Mouse (Mus musculus): ENCODE data around the gene H2al1a. TPM values are rescaled to one million over a fixed set of nuclear protein-coding genes. Genes with fewer than 3 reads are reported as not detected.
"Not testable (repeated sequence)": the region's sequence is repeated elsewhere in the genome, so short reads cannot be mapped to it uniquely, and the experiment has no call there.

The H2al1a gene
- polyA plus RNA-seq, 1 experiment from 2014 or later = not detected

- ATAC-seq (replicated peaks; ENCODE audit: low FRiP score, low TSS enrichment, low read depth) (no peak), DNase-seq (ENCODE audit: low spot score) (no peak)
- Histone ChIP-seq H3K4me1 (replicated peaks; ENCODE audit: control insufficient read depth, insufficient read depth, low read length) (no peaks in the 10 kb centered on the region), H3K4me3 (ENCODE audit: low read depth, low read length) (no peak overlapping the region), H3K4me2 (ENCODE audit: low read length) (no peak overlapping the region), H3K27me3 (replicated peaks; ENCODE audit: control insufficient read depth, insufficient read depth, low read length) (peaks cover 11% of the 10 kb centered on the region; the same call in 1 of the 2 replicates), H3K36me3 (ENCODE audit: control insufficient read depth, insufficient read depth, low read length) (no peaks in the 10 kb centered on the region), H3K9me3 (ENCODE audit: control insufficient read depth, low read length) (no peaks in the 10 kb centered on the region), H3K27ac (ENCODE audit: low read depth) (no peak overlapping the region), H3K9ac (ENCODE audit: low read length) (no peak overlapping the region)
- WGBS = 51% methylated on average over 3 of the region's 3 CpGs
Measured at GRCm38 (mm10) chrX:11273190-11273589, 25.9 kb upstream of the H2al1a start.

- DNase-seq (ENCODE audit: low spot score) (no peak), ATAC-seq (replicated peaks; ENCODE audit: low FRiP score, low TSS enrichment, low read depth) (no peak)
- no peak overlapping the region for H3K27ac ChIP-seq (ENCODE audit: low read depth)
- H3K4me1 ChIP-seq (replicated peaks; ENCODE audit: control insufficient read depth, insufficient read depth, low read length) = no peaks in the 10 kb centered on the region
- peaks cover 11% of the 10 kb centered on the region; the same call in 1 of the 2 replicates for H3K27me3 ChIP-seq (replicated peaks; ENCODE audit: control insufficient read depth, insufficient read depth, low read length)
- no peak overlapping the region for H3K4me3 ChIP-seq (ENCODE audit: low read depth, low read length)
- H3K4me2 ChIP-seq (ENCODE audit: low read length) = no peak overlapping the region
- H3K36me3 ChIP-seq (ENCODE audit: control insufficient read depth, insufficient read depth, low read length) = no peaks in the 10 kb centered on the region
- no peak overlapping the region for H3K9ac ChIP-seq (ENCODE audit: low read length)
- no peaks in the 10 kb centered on the region for H3K9me3 ChIP-seq (ENCODE audit: control insufficient read depth, low read length)
- 67% methylated on average over 6 of the region's 6 CpGs for WGBS
Measured at GRCm38 (mm10) chrX:11277083-11277482, 22.0 kb upstream of the H2al1a start.

DNA sequence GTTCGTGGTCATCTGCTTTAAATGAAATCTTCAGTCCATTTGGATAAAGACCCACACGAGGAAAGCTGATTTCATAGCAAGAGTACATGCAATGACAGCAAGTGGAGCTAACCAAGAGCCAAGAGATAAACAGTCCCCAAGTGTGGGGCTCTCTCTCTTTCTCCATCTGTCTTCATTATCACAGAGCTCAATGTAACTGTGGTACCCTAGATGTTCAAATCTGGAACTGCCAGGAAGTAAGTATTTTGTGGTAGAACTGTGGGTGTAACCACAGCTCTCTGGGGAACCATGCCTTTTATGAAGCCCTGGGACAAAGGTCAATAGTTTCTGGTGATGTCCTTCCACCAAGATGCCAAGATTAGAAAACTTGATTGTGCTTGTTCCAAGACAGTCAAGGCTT is 18.3 kb upstream of the H2al1a start:
- Histone ChIP-seq H3K4me2 (ENCODE audit: low read length) (no peak overlapping the region), H3K4me3 (ENCODE audit: low read depth, low read length) (no peak overlapping the region), H3K27me3 (replicated peaks; ENCODE audit: control insufficient read depth, insufficient read depth, low read length) (peaks cover 7% of the 10 kb centered on the region; the same call in 1 of the 2 replicates), H3K4me1 (replicated peaks; ENCODE audit: control insufficient read depth, insufficient read depth, low read length) (no peaks in the 10 kb centered on the region), H3K36me3 (ENCODE audit: control insufficient read depth, insufficient read depth, low read length) (no peaks in the 10 kb centered on the region), H3K9me3 (ENCODE audit: control insufficient read depth, low read length) (no peaks in the 10 kb centered on the region), H3K9ac (ENCODE audit: low read length) (no peak overlapping the region), H3K27ac (ENCODE audit: low read depth) (no peak overlapping the region)
- ATAC-seq (replicated peaks; ENCODE audit: low FRiP score, low TSS enrichment, low read depth) = no peak
- DNase-seq (ENCODE audit: low spot score) = no peak
- WGBS = 74% methylated on average over 2 of the region's 2 CpGs

GRCm38 (mm10) chrX:11288306-11288882 is 10.7 kb upstream of the H2al1a start:
- ATAC-seq (replicated peaks; ENCODE audit: low FRiP score, low TSS enrichment, low read depth) (no peak), DNase-seq (ENCODE audit: low spot score) (peak; percentile 51)
- Histone ChIP-seq H3K4me3 (ENCODE audit: low read depth, low read length) (no peak overlapping the region), H3K4me1 (replicated peaks; ENCODE audit: control insufficient read depth, insufficient read depth, low read length) (no peaks in the 10 kb centered on the region), H3K9me3 (ENCODE audit: control insufficient read depth, low read length) (no peaks in the 10 kb centered on the region), H3K27ac (ENCODE audit: low read depth) (no peak overlapping the region), H3K9ac (ENCODE audit: low read length) (no peak overlapping the region), H3K4me2 (ENCODE audit: low read length) (no peak overlapping the region), H3K36me3 (ENCODE audit: control insufficient read depth, insufficient read depth, low read length) (no peaks in the 10 kb centered on the region), H3K27me3 (replicated peaks; ENCODE audit: control insufficient read depth, insufficient read depth, low read length) (0 out of 2 replicates have a peak, but pooled peaks cover 2% of the 10 kb centered on the region)
- WGBS = 53% methylated on average over 14 of the region's 14 CpGs

- Histone ChIP-seq H3K4me3 (ENCODE audit: low read depth, low read length) (no peak overlapping the region), H3K4me1 (replicated peaks; ENCODE audit: control insufficient read depth, insufficient read depth, low read length) (no peaks in the 10 kb centered on the region), H3K36me3 (ENCODE audit: control insufficient read depth, insufficient read depth, low read length) (no peaks in the 10 kb centered on the region), H3K27ac (ENCODE audit: low read depth) (no peak overlapping the region), H3K27me3 (replicated peaks; ENCODE audit: control insufficient read depth, insufficient read depth, low read length) (0 out of 2 replicates have a peak, but pooled peaks cover 2% of the 10 kb centered on the region), H3K9ac (ENCODE audit: low read length) (no peak overlapping the region), H3K4me2 (ENCODE audit: low read length) (no peak overlapping the region), H3K9me3 (ENCODE audit: control insufficient read depth, low read length) (no peaks in the 10 kb centered on the region)
- DNase-seq (ENCODE audit: low spot score) = no peak
- 72% methylated on average over 4 of the region's 4 CpGs for WGBS
- no peak for ATAC-seq (replicated peaks; ENCODE audit: low FRiP score, low TSS enrichment, low read depth)
Measured at GRCm38 (mm10) chrX:11289244-11289643, 9.8 kb upstream of the H2al1a start.

- H3K27me3 ChIP-seq (replicated peaks; ENCODE audit: control insufficient read depth, insufficient read depth, low read length); H3K9me3 ChIP-seq (ENCODE audit: control insufficient read depth, low read length): not testable (repeated sequence)
- WGBS = 84% methylated on average over 1 of the region's 3 CpGs
Measured at GRCm38 (mm10) chrX:11302132-11302531, 3.1 kb downstream of the H2al1a start, which contains the start of gene H2al1b. H2al1b (plus strand) TSS chrX:11302432.

DNA sequence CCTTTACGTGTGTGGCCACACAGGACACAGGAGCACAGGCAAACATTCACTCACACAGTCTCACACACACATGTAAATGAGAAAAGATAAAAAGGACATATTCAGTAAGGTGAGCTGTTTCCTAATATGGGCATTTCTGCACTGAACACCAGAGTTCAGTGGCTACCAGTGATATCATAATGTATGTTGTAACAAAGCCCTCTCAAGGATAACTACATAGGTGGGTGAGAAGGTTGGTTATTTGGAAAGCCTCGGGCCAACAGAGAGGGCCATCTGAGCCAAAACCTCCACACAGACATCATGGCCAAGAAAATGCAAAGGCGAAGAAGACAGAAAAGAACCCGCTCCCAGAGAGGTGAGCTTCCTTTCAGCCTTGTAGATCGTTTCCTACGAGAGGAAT is 6.3 kb downstream of the H2al1a start, which contains the start of gene H2al1c:
H2al1c (plus strand) TSS at position 301 of the 400 bp plus-strand sequence.
- not testable (repeated sequence) for H3K4me2 ChIP-seq (ENCODE audit: low read length); H3K4me1 ChIP-seq (replicated peaks; ENCODE audit: control insufficient read depth, insufficient read depth, low read length); DNase-seq (ENCODE audit: low spot score); H3K27me3 ChIP-seq (replicated peaks; ENCODE audit: control insufficient read depth, insufficient read depth, low read length); H3K4me3 ChIP-seq (ENCODE audit: low read depth, low read length); H3K9me3 ChIP-seq (ENCODE audit: control insufficient read depth, low read length); H3K36me3 ChIP-seq (ENCODE audit: control insufficient read depth, insufficient read depth, low read length); H3K27ac ChIP-seq (ENCODE audit: low read depth); ATAC-seq (replicated peaks; ENCODE audit: low FRiP score, low TSS enrichment, low read depth); H3K9ac ChIP-seq (ENCODE audit: low read length)
- 85% methylated on average over 1 of the region's 6 CpGs for WGBS

More at GRCm38 (mm10) chrX:11302132-11302531, 3.1 kb downstream of the H2al1a start, which contains the start of gene H2al1b:
- DNase-seq (ENCODE audit: low spot score); H3K36me3 ChIP-seq (ENCODE audit: control insufficient read depth, insufficient read depth, low read length); H3K4me3 ChIP-seq (ENCODE audit: low read depth, low read length); ATAC-seq (replicated peaks; ENCODE audit: low FRiP score, low TSS enrichment, low read depth); H3K4me2 ChIP-seq (ENCODE audit: low read length); H3K27ac ChIP-seq (ENCODE audit: low read depth); H3K4me1 ChIP-seq (replicated peaks; ENCODE audit: control insufficient read depth, insufficient read depth, low read length); H3K9ac ChIP-seq (ENCODE audit: low read length): not testable (repeated sequence)

DNA sequence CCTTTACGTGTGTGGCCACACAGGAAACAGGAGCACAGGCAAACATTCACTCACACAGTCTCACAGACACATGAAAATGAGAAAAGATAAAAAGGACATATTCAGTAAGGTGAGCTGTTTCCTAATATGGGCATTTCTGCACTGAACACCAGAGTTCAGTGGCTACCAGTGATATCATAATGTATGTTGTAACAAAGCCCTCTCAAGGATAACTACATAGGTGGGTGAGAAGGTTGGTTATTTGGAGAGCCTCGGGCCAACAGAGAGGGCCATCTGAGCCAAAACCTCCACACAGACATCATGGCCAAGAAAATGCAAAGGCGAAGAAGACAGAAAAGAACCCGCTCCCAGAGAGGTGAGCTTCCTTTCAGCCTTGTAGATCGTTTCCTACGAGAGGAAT is 9.5 kb downstream of the H2al1a start, which contains the start of gene H2al1d:
H2al1d (plus strand) TSS at position 301 of the 400 bp plus-strand sequence.
- H3K27ac ChIP-seq (ENCODE audit: low read depth); H3K4me1 ChIP-seq (replicated peaks; ENCODE audit: control insufficient read depth, insufficient read depth, low read length); H3K36me3 ChIP-seq (ENCODE audit: control insufficient read depth, insufficient read depth, low read length); H3K9me3 ChIP-seq (ENCODE audit: control insufficient read depth, low read length); ATAC-seq (replicated peaks; ENCODE audit: low FRiP score, low TSS enrichment, low read depth); DNase-seq (ENCODE audit: low spot score); H3K9ac ChIP-seq (ENCODE audit: low read length); H3K27me3 ChIP-seq (replicated peaks; ENCODE audit: control insufficient read depth, insufficient read depth, low read length); H3K4me2 ChIP-seq (ENCODE audit: low read length); H3K4me3 ChIP-seq (ENCODE audit: low read depth, low read length): not testable (repeated sequence)
- no CpG with 5 or more reads among the region's 6 CpGs for WGBS

DNA sequence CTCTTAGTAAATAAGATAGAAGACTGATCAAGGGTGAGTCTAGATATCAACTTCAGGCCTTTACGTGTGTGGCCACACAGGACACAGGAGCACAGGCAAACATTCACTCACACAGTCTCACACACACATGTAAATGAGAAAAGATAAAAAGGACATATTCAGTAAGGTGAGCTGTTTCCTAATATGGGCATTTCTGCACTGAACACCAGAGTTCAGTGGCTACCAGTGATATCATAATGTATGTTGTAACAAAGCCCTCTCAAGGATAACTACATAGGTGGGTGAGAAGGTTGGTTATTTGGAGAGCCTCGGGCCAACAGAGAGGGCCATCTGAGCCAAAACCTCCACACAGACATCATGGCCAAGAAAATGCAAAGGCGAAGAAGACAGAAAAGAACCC is 12.6 kb downstream of the H2al1a start, which contains the start of gene H2al1e:
H2al1e (plus strand) TSS at position 301 of the 400 bp plus-strand sequence.
- H3K4me1 ChIP-seq (replicated peaks; ENCODE audit: control insufficient read depth, insufficient read depth, low read length); H3K4me3 ChIP-seq (ENCODE audit: low read depth, low read length); H3K27me3 ChIP-seq (replicated peaks; ENCODE audit: control insufficient read depth, insufficient read depth, low read length); H3K27ac ChIP-seq (ENCODE audit: low read depth); H3K4me2 ChIP-seq (ENCODE audit: low read length); H3K9me3 ChIP-seq (ENCODE audit: control insufficient read depth, low read length); H3K36me3 ChIP-seq (ENCODE audit: control insufficient read depth, insufficient read depth, low read length); H3K9ac ChIP-seq (ENCODE audit: low read length); DNase-seq (ENCODE audit: low spot score); ATAC-seq (replicated peaks; ENCODE audit: low FRiP score, low TSS enrichment, low read depth): not testable (repeated sequence)
- WGBS = no CpG with 5 or more reads among the region's 3 CpGs

Measured in intestine, embryonic 14.5 days (tissue).